Mouse (Mus musculus) cerebellum, adult 9-11 months (tissue): Measurements from ENCODE around the gene Ccr6.
"Not testable (repeated sequence)": the region's sequence is repeated elsewhere in the genome, so short reads cannot be mapped to it uniquely, and the experiment has no call there.

Source experiments
- DNase-seq: peaks from one replicate; pipeline ENCODE4 v3.0.0; 2022

The Ccr6 gene

GRCm38 (mm10) chr17:8235743-8236142 lies at the start of gene Ccr6:
Gene Ccr6 (plus strand): TSS chr17:8236043.
- no peak for DNase-seq

- no peak for DNase-seq
These were observed 42.2 kb upstream of the Ccr6 start for GRCm38 (mm10) chr17:8193678-8194077.

- DNase-seq, result no peak
These were observed 40.0 kb upstream of the Ccr6 start for GRCm38 (mm10) chr17:8195685-8196376.

- no peak for DNase-seq
These were observed 38.2 kb upstream of the Ccr6 start for GRCm38 (mm10) chr17:8197652-8198051.

- no peak for DNase-seq
These were observed 36.5 kb upstream of the Ccr6 start for GRCm38 (mm10) chr17:8199067-8199935.

GRCm38 (mm10) chr17:8199936-8200330 lies 35.9 kb upstream of the Ccr6 start:
- DNase-seq, result no peak

GRCm38 (mm10) chr17:8203487-8203886 lies 32.4 kb upstream of the Ccr6 start:
- DNase-seq, result no peak

- DNase-seq, result not testable (repeated sequence)
These were observed 30.6 kb upstream of the Ccr6 start for GRCm38 (mm10) chr17:8205221-8205631.

- no peak for DNase-seq
These were observed 29.2 kb upstream of the Ccr6 start for GRCm38 (mm10) chr17:8206691-8207090.

GRCm38 (mm10) chr17:8209696-8210095 lies 26.1 kb upstream of the Ccr6 start:
- no peak for DNase-seq

GRCm38 (mm10) chr17:8210170-8210569 lies 25.7 kb upstream of the Ccr6 start:
- DNase-seq, result no peak

GRCm38 (mm10) chr17:8210675-8211074 lies 25.2 kb upstream of the Ccr6 start:
- no peak for DNase-seq

GRCm38 (mm10) chr17:8211399-8211798 lies 24.4 kb upstream of the Ccr6 start:
- no peak for DNase-seq

- no peak for DNase-seq
These were observed 21.5 kb upstream of the Ccr6 start for GRCm38 (mm10) chr17:8214369-8214768.

GRCm38 (mm10) chr17:8215016-8215745 lies 20.7 kb upstream of the Ccr6 start:
- peak; percentile 13 for DNase-seq

GRCm38 (mm10) chr17:8223225-8223624 lies 12.6 kb upstream of the Ccr6 start:
- DNase-seq, result no peak

- no peak for DNase-seq
These were observed 11.8 kb upstream of the Ccr6 start for GRCm38 (mm10) chr17:8224072-8224471.

- DNase-seq, result no peak
These were observed 10.7 kb upstream of the Ccr6 start for GRCm38 (mm10) chr17:8225166-8225565.

GRCm38 (mm10) chr17:8225746-8226145 lies 10.1 kb upstream of the Ccr6 start:
- no peak for DNase-seq

- no peak for DNase-seq
These were observed 7.2 kb upstream of the Ccr6 start for GRCm38 (mm10) chr17:8228622-8229021.

- DNase-seq, result no peak
These were observed 6.2 kb upstream of the Ccr6 start for GRCm38 (mm10) chr17:8229607-8230006.

GRCm38 (mm10) chr17:8232089-8232488 lies 3.8 kb upstream of the Ccr6 start:
- DNase-seq, result no peak

GRCm38 (mm10) chr17:8233618-8234214 lies 2.1 kb upstream of the Ccr6 start:
- DNase-seq, result no peak
